Mouse (Mus musculus) neural tube, embryonic 11.5 days (tissue): ENCODE measurements around the gene Gm5591. TPM values are rescaled to one million over a fixed set of nuclear protein-coding genes. Genes with fewer than 3 reads are reported as not detected.
"Not testable (repeated sequence)": the region's sequence is repeated elsewhere in the genome, so short reads cannot be mapped to it uniquely, and the experiment has no call there.

Experiments
- ATAC-seq: fragments of 200-750 bp; cut with Nextera tagmentation; 2 replicates; pipeline ENCODE4 v1.8.0; 2017; ENCODE audit warnings: moderate number of reproducible peaks, mild to moderate bottlenecking, moderate TSS enrichment, moderate library complexity; ENCODE audit not compliant: insufficient read depth, low FRiP score, low TSS enrichment
- DNase-seq: peaks from one replicate; pipeline ENCODE4 v3.0.0-alpha.2; 2015; ENCODE audit warnings: low spot score
- H3K27ac ChIP-seq: fragments of 300-500 bp; sonication (generic); 2 replicates; pipeline ENCODE4 v1.5.1; 2014; ENCODE audit warnings: low read depth, mild to moderate bottlenecking, low read length
- H3K27me3 ChIP-seq: fragments of 300-500 bp; sonication (generic); 2 replicates; pipeline ENCODE4 v1.6.1; 2014; ENCODE audit warnings: mild to moderate bottlenecking, low read length, mixed read lengths; ENCODE audit not compliant: control insufficient read depth, insufficient read depth
- H3K36me3 ChIP-seq: fragments of 300-500 bp; sonication (generic); 2 replicates; pipeline ENCODE4 v1.6.1; 2014; ENCODE audit warnings: mild to moderate bottlenecking, low read length, moderate library complexity, mixed read lengths; ENCODE audit not compliant: control insufficient read depth, insufficient read depth
- H3K4me1 ChIP-seq: fragments of 300-500 bp; sonication (generic); 2 replicates; pipeline ENCODE4 v1.6.1; 2014; ENCODE audit warnings: low read length, mixed read lengths; ENCODE audit not compliant: control insufficient read depth, insufficient read depth
- H3K4me2 ChIP-seq: fragments of 300-500 bp; sonication (generic); 2 replicates; pipeline ENCODE4 v1.6.1; 2014; ENCODE audit warnings: low read depth, mild to moderate bottlenecking, moderate library complexity
- H3K4me3 ChIP-seq: fragments of 300-500 bp; sonication (generic); 2 replicates; pipeline ENCODE4 v1.5.1; 2014; ENCODE audit warnings: low read depth, low read length
- H3K9ac ChIP-seq: fragments of 300-500 bp; sonication (generic); 2 replicates; pipeline ENCODE4 v1.6.1; 2014; ENCODE audit warnings: mild to moderate bottlenecking, low read length
- H3K9me3 ChIP-seq: fragments of 300-500 bp; sonication (generic); 2 replicates; pipeline ENCODE4 v1.6.1; 2016; ENCODE audit warnings: low read length; ENCODE audit not compliant: control insufficient read depth
- WGBS: fragments of 180-500 bp; shearing (Covaris S2); extraction: QIAGEN DNeasy Blood & Tissue Kit; methylation state at CpG from one replicate; pipeline ENCODE4 v1.1.7; 2014; 5-methylcytosine and 5-hydroxymethylcytosine counted together
- polyA plus RNA-seq: library from polyadenylated mRNA; unstranded; fragments of >200 nt; fragmentation: Nextera tagmentation; extraction: Ambion mirVana; gene quantifications from 2 replicates; pipeline ENCODE4 v1.2.1, GENCODE M21; 2014

Gm5591 gene
- polyA plus RNA-seq: not detected in 2 replicates

DNA sequence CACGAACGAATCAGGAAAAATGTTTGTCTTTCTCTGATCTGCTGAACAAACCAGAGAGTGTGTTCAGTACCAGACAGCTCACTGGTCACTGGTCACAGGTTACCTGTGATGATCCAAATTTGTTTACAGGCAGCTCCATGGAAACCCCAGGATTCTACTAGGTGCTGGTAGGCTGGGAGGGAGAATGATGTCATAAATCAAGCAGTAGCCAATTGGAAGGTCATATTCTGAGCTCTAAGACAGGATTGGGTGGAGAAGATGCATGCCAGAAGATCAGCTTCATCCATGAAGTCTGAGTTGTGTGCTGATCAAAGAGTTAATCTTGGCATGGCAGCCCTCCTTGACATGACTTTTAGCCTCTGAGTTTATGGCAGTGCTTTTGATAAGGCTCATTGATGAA lies at the start of gene Gm5591:
Gene Gm5591 (minus strand): TSS at position 101 of the 400 bp plus-strand sequence.
- not testable (repeated sequence) for H3K27me3 ChIP-seq, H3K27ac ChIP-seq, H3K4me3 ChIP-seq, H3K4me2 ChIP-seq, ATAC-seq, DNase-seq, H3K9ac ChIP-seq, H3K36me3 ChIP-seq, H3K4me1 ChIP-seq, H3K9me3 ChIP-seq
- 82% methylated on average over 2 of the region's 2 CpGs for WGBS

DNA sequence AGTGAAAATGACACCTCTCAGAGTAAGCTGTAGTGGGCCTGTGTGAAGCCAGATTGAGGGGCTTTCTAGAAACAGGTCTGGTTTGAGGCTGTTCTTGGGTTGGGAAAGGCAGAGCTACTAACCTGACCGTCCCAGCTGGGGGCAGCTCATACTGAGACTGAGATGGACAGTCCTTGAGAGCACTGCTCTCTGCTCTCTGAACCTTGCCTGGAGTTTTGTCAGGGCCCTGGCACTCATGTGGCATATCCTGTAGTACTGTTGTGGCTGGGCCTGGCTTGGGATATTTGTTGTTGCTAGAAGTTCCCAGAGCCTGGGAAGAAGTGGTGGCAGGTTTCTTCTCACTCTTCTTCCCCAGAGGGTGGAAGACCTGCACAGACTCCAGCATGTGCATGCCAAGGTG lies 39.5 kb downstream of the Gm5591 start:
- DNase-seq, H3K9ac ChIP-seq, H3K4me2 ChIP-seq, ATAC-seq, H3K4me1 ChIP-seq, H3K27ac ChIP-seq, H3K36me3 ChIP-seq, H3K4me3 ChIP-seq, H3K9me3 ChIP-seq, H3K27me3 ChIP-seq: not testable (repeated sequence)
- WGBS: 87% methylated on average over 1 of the region's 1 CpGs
